Mouse (Mus musculus) ES-Bruce4 (cell line): ENCODE results near the gene Gm49337.
A peak's percentile ranks its signal among the peaks of the same experiment; 100 is the strongest.

Experiments used
- CTCF ChIP-seq: IDR thresholded peaks from one replicate; pipeline ENCODE4 v1.8.1; 2011; ENCODE audit warnings: low read depth, low read length
- EP300 ChIP-seq: IDR thresholded peaks from 2 replicates; pipeline ENCODE4 v1.6.1; 2011; ENCODE audit warnings: low read depth, low read length; ENCODE audit not compliant: insufficient read depth
- POLR2A ChIP-seq: IDR thresholded peaks from one replicate; pipeline ENCODE4 v1.8.1; 2011; ENCODE audit warnings: low read length; ENCODE audit not compliant: insufficient read depth

DNA sequence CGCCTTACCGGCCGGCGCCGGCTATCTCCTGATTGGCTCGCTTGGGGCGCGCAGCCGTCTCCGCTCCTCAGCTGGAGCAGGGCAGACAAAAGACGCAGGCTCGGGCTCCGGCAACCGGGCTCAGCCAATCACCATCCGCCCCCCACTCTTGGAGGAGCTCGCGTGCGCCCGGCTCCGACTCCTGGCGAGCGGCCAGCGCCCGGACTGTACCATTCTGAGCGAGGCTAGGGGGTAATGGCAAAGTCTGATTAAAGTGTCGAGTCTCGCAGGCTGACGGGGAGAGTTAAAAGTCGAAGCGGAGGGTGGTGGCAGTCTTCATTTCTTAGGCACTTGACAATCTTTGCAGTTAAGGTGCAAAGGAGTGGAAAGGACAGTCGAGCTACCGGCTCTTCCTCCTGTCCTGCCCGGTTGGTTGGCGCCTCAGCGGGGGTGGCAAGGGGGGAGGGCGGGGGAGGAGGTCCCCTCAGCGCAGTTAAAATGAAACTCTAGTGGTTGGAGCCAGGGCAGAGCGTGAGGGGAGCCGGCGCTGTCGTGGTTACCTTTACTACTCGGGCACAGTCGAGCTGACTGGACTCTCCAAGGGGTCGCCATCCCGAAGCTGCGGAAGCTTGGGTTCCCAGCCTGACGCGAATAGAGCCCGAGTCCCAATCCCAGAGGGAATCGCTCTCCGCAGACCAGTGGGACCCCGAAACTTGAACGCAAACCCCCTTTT is 48.1 kb downstream of the Gm49337 start, which contains the start of gene Pik3r3:
- no peak for TF ChIP-seq CTCF
- TF ChIP-seq POLR2A: peak; percentile 87
- no peak for TF ChIP-seq EP300
